Mouse (Mus musculus) embryonic facial prominence, embryonic 10.5 days (tissue): ENCODE results near the gene Dlec1. TPM values are rescaled to one million over a fixed set of nuclear protein-coding genes. Genes with fewer than 3 reads are reported as not detected.

ENCODE experiments used
- polyA plus RNA-seq: library from polyadenylated mRNA; unstranded; fragments of >200 nt; fragmentation: Nextera tagmentation; extraction: Ambion mirVana; gene quantifications from 2 replicates; pipeline ENCODE4 v1.2.1, GENCODE M21; 2016

The Dlec1 gene
- polyA plus RNA-seq, 1 experiment from 2014 or later: 1.5 TPM

Other genes starting within 250 kb of the Dlec1 start
- 10.1 and 11.0 TPM in 2 replicates for gene Ctdspl, start 176.0 kb upstream of the Dlec1 start, polyA plus RNA-seq
- gene Vill, start 49.7 kb upstream of the Dlec1 start, polyA plus RNA-seq: 19.3 and 20.5 TPM in 2 replicates
- gene Plcd1, start 9.0 kb upstream of the Dlec1 start, polyA plus RNA-seq: 20.7 and 21.2 TPM in 2 replicates
- gene Acaa1b, start 54.6 kb downstream of the Dlec1 start, polyA plus RNA-seq: 1.5 and 1.6 TPM in 2 replicates
- gene Gm47289, start 56.7 kb downstream of the Dlec1 start, polyA plus RNA-seq: not detected in 2 replicates
- gene Slc22a13, start 106.6 kb downstream of the Dlec1 start, polyA plus RNA-seq: not detected in 2 replicates
- gene Oxsr1, start 219.9 kb downstream of the Dlec1 start, polyA plus RNA-seq: 12.1 and 12.3 TPM in 2 replicates
- gene Acaa1a, start 237.2 kb downstream of the Dlec1 start, polyA plus RNA-seq: 75.2 and 76.8 TPM in 2 replicates
- gene Myd88, start 238.9 kb downstream of the Dlec1 start, polyA plus RNA-seq: 8.3 and 9.9 TPM in 2 replicates